Mouse (Mus musculus) layer of hippocampus, adult 9-10 months (tissue): ENCODE results near the gene Uri1.

Experiments used
- DNase-seq: peaks from one replicate; pipeline ENCODE4 v3.0.0; 2022; ENCODE audit warnings: low spot score

The Uri1 gene

GRCm38 (mm10) chr7:38023451-38023850 is at the start of gene Uri1:
TSS of gene Uri1 (minus strand) at chr7:38023551.
- no peak for DNase-seq

- no peak for DNase-seq
These were observed 47.7 kb upstream of the Uri1 start for GRCm38 (mm10) chr7:38071065-38071464.

GRCm38 (mm10) chr7:38070663-38071062 is 47.3 kb upstream of the Uri1 start:
- no peak for DNase-seq

GRCm38 (mm10) chr7:38064431-38064830 is 41.1 kb upstream of the Uri1 start:
- no peak for DNase-seq

GRCm38 (mm10) chr7:38061060-38061970 is 38.0 kb upstream of the Uri1 start:
- peak; percentile 87 for DNase-seq

GRCm38 (mm10) chr7:38059636-38060330 is 36.4 kb upstream of the Uri1 start:
- DNase-seq: no peak

- DNase-seq: no peak
These were observed 35.7 kb upstream of the Uri1 start for GRCm38 (mm10) chr7:38059096-38059495.

GRCm38 (mm10) chr7:38055996-38056395 is 32.6 kb upstream of the Uri1 start:
- DNase-seq: no peak

- DNase-seq: no peak
These were observed 30.9 kb upstream of the Uri1 start for GRCm38 (mm10) chr7:38054246-38054645.

- DNase-seq: no peak
These were observed 23.9 kb upstream of the Uri1 start for GRCm38 (mm10) chr7:38047229-38047628.

- no peak for DNase-seq
These were observed 17.9 kb upstream of the Uri1 start for GRCm38 (mm10) chr7:38041244-38041643.

GRCm38 (mm10) chr7:38037586-38037985 is 14.2 kb upstream of the Uri1 start:
- no peak for DNase-seq

GRCm38 (mm10) chr7:38031183-38031582 is 7.8 kb upstream of the Uri1 start:
- no peak for DNase-seq

- DNase-seq: no peak
These were observed 7.3 kb upstream of the Uri1 start for GRCm38 (mm10) chr7:38030606-38031005.

GRCm38 (mm10) chr7:38029986-38030385 is 6.6 kb upstream of the Uri1 start:
- DNase-seq: no peak

- DNase-seq: no peak
These were observed 5.7 kb upstream of the Uri1 start for GRCm38 (mm10) chr7:38029083-38029482.

GRCm38 (mm10) chr7:38027940-38028600 is 4.7 kb upstream of the Uri1 start:
- DNase-seq: no peak

- no peak for DNase-seq
These were observed 1.5 kb upstream of the Uri1 start for GRCm38 (mm10) chr7:38024839-38025238.

- no peak for DNase-seq
These were observed 3.6 kb downstream of the Uri1 start for GRCm38 (mm10) chr7:38019770-38020169.

GRCm38 (mm10) chr7:38019369-38019749 is 4.0 kb downstream of the Uri1 start:
- DNase-seq: peak; percentile 36

GRCm38 (mm10) chr7:38018416-38019368 is 4.7 kb downstream of the Uri1 start:
- DNase-seq: peak; percentile 15

- no peak for DNase-seq
These were observed 8.0 kb downstream of the Uri1 start for GRCm38 (mm10) chr7:38015356-38015755.
